Mouse (Mus musculus): ENCODE measurements at regions not wholly inside any gene's neighbourhood (a gene's known extent, or its start where the extent isn't known, plus 50 kb on each side); places are given as distances from the start of the nearest gene placed in this dataset.

- no peak for DNase-seq
These were observed 225.1 kb upstream of the Msx2 start for GRCm38 (mm10) chr13:53697954-53698353.

GRCm38 (mm10) chr13:53695385-53695784, 222.5 kb upstream of the Msx2 start:
- DNase-seq: no peak

- DNase-seq: no peak
These were observed 216.1 kb upstream of the Msx2 start for GRCm38 (mm10) chr13:53688934-53689333.

GRCm38 (mm10) chr13:53688489-53688888, 215.6 kb upstream of the Msx2 start:
- DNase-seq: no peak

GRCm38 (mm10) chr13:53684498-53684897, 211.6 kb upstream of the Msx2 start:
- no peak for DNase-seq

GRCm38 (mm10) chr13:53677187-53677586, 204.3 kb upstream of the Msx2 start:
- DNase-seq: no peak

- no peak for DNase-seq
These were observed 197.5 kb upstream of the Msx2 start for GRCm38 (mm10) chr13:53670361-53670760.

- no peak for DNase-seq
These were observed 194.6 kb upstream of the Msx2 start for GRCm38 (mm10) chr13:53667518-53667917.

- no peak for DNase-seq
These were observed 192.7 kb upstream of the Msx2 start for GRCm38 (mm10) chr13:53665592-53665991.

- no peak for DNase-seq
These were observed 191.9 kb upstream of the Msx2 start for GRCm38 (mm10) chr13:53664631-53665230.

GRCm38 (mm10) chr13:53652826-53653225, 180.0 kb upstream of the Msx2 start:
- no peak for DNase-seq

- DNase-seq: no peak
These were observed 175.5 kb upstream of the Msx2 start for GRCm38 (mm10) chr13:53648353-53648752.

- DNase-seq: no peak
These were observed 169.7 kb upstream of the Msx2 start for GRCm38 (mm10) chr13:53642557-53642956.

- DNase-seq: no peak
These were observed 166.7 kb upstream of the Msx2 start for GRCm38 (mm10) chr13:53639584-53639983.

GRCm38 (mm10) chr13:53639115-53639514, 166.2 kb upstream of the Msx2 start:
- no peak for DNase-seq

GRCm38 (mm10) chr13:53636011-53636410, 163.1 kb upstream of the Msx2 start:
- DNase-seq: no peak

- no peak for DNase-seq
These were observed 161.8 kb upstream of the Msx2 start for GRCm38 (mm10) chr13:53634637-53635203.

GRCm38 (mm10) chr13:53598050-53598449, 125.2 kb upstream of the Msx2 start:
- DNase-seq: no peak

- DNase-seq: no peak
These were observed 124.3 kb upstream of the Msx2 start for GRCm38 (mm10) chr13:53596871-53597800.

- no peak for DNase-seq
These were observed 119.9 kb upstream of the Msx2 start for GRCm38 (mm10) chr13:53592755-53593154.

- DNase-seq: no peak
These were observed 113.9 kb upstream of the Msx2 start for GRCm38 (mm10) chr13:53586771-53587170.

- DNase-seq: no peak
These were observed 111.7 kb upstream of the Msx2 start for GRCm38 (mm10) chr13:53584504-53585130.

GRCm38 (mm10) chr13:53553876-53554577, 81.2 kb upstream of the Msx2 start:
- no peak for DNase-seq
